Mouse (Mus musculus): ENCODE results near the gene Aamp. TPM values are rescaled to one million over a fixed set of nuclear protein-coding genes. Genes with fewer than 3 reads are reported as not detected.

The Aamp gene
- polyA plus RNA-seq, 1 experiment, result 123 TPM

GRCm38 (mm10) chr1:74321396-74321795 is 36.9 kb upstream of the Aamp start:
- Histone ChIP-seq H3K27me3 (ENCODE audit: control insufficient read depth, insufficient read depth, insufficient read length) (peaks cover 4% of the 10 kb centered on the region), H3K79me2 (ENCODE audit: control insufficient read depth, insufficient read depth) (no peaks in the 10 kb centered on the region), H3K36me3 (ENCODE audit: control insufficient read depth, insufficient read depth) (no peaks in the 10 kb centered on the region), H3ac (ENCODE audit: control insufficient read depth, insufficient read length, low read depth) (no peak overlapping the region), H3K79me3 (ENCODE audit: low read depth) (no peaks in the 10 kb centered on the region), H3K4me3 (ENCODE audit: insufficient read depth, poor library complexity, severe bottlenecking) (no peak overlapping the region)
- TF ChIP-seq MYOG (IDR thresholded peaks at IDR 0.05; ENCODE audit: control insufficient read depth, extremely low read depth, insufficient read length) (no peak), USF1 (IDR thresholded peaks at IDR 0.05; ENCODE audit: low read depth) (no peak), MYOD1 (IDR thresholded peaks at IDR 0.05; ENCODE audit: control insufficient read depth, insufficient read length, low read depth) (no peak)

- Histone ChIP-seq H3ac (ENCODE audit: control insufficient read depth, insufficient read length, low read depth) (no peak overlapping the region), H3K79me2 (ENCODE audit: control insufficient read depth, insufficient read depth) (no peaks in the 10 kb centered on the region), H3K4me3 (ENCODE audit: insufficient read depth, poor library complexity, severe bottlenecking) (no peak overlapping the region), H3K27me3 (ENCODE audit: control insufficient read depth, insufficient read depth, insufficient read length) (peaks cover 4% of the 10 kb centered on the region), H3K79me3 (ENCODE audit: low read depth) (no peaks in the 10 kb centered on the region), H3K36me3 (ENCODE audit: control insufficient read depth, insufficient read depth) (no peaks in the 10 kb centered on the region)
- TF ChIP-seq CEBPB (IDR thresholded peaks at IDR 0.05; ENCODE audit: low read depth), result no peak
- TF ChIP-seq FOSL1 (IDR thresholded peaks at IDR 0.05; ENCODE audit: insufficient read depth, low read length, poor library complexity, severe bottlenecking), result no peak
- TF ChIP-seq USF1 (IDR thresholded peaks at IDR 0.05; ENCODE audit: low read depth), result no peak
- no peak for TF ChIP-seq MYOG (IDR thresholded peaks at IDR 0.05; ENCODE audit: control insufficient read depth, extremely low read depth, insufficient read length)
- TF ChIP-seq MYOD1 (IDR thresholded peaks at IDR 0.05; ENCODE audit: control insufficient read depth, insufficient read length, low read depth), result no peak
- no peak for TF ChIP-seq CTCF (IDR thresholded peaks at IDR 0.05; ENCODE audit: control insufficient read depth, insufficient read depth, insufficient read length)
- TF ChIP-seq MAX (IDR thresholded peaks at IDR 0.05), result no peak
Measured at GRCm38 (mm10) chr1:74318711-74319110, 34.2 kb upstream of the Aamp start.

- Histone ChIP-seq H3K36me3 (ENCODE audit: control insufficient read depth, insufficient read depth) (no peaks in the 10 kb centered on the region), H3ac (ENCODE audit: control insufficient read depth, insufficient read length, low read depth) (no peak overlapping the region), H3K27me3 (ENCODE audit: control insufficient read depth, insufficient read depth, insufficient read length) (no peaks in the 10 kb centered on the region), H3K79me2 (ENCODE audit: control insufficient read depth, insufficient read depth) (no peaks in the 10 kb centered on the region), H3K79me3 (ENCODE audit: low read depth) (no peaks in the 10 kb centered on the region), H3K4me3 (ENCODE audit: insufficient read depth, poor library complexity, severe bottlenecking) (no peak overlapping the region)
- TF ChIP-seq USF1 (IDR thresholded peaks at IDR 0.05; ENCODE audit: low read depth) (no peak), MAX (IDR thresholded peaks at IDR 0.05) (no peak), CTCF (IDR thresholded peaks at IDR 0.05; ENCODE audit: control insufficient read depth, insufficient read depth, insufficient read length) (no peak), MYOD1 (IDR thresholded peaks at IDR 0.05; ENCODE audit: control insufficient read depth, insufficient read length, low read depth) (no peak), CEBPB (IDR thresholded peaks at IDR 0.05; ENCODE audit: low read depth) (no peak), FOSL1 (IDR thresholded peaks at IDR 0.05; ENCODE audit: insufficient read depth, low read length, poor library complexity, severe bottlenecking) (no peak), MYOG (IDR thresholded peaks at IDR 0.05; ENCODE audit: control insufficient read depth, extremely low read depth, insufficient read length) (no peak)
Measured at GRCm38 (mm10) chr1:74316114-74316827, 31.7 kb upstream of the Aamp start.

GRCm38 (mm10) chr1:74314796-74315195 is 30.3 kb upstream of the Aamp start:
- H3K79me2 ChIP-seq (ENCODE audit: control insufficient read depth, insufficient read depth), result no peaks in the 10 kb centered on the region
- no peak overlapping the region for H3K4me3 ChIP-seq (ENCODE audit: insufficient read depth, poor library complexity, severe bottlenecking)
- H3K27me3 ChIP-seq (ENCODE audit: control insufficient read depth, insufficient read depth, insufficient read length), result no peaks in the 10 kb centered on the region
- H3K79me3 ChIP-seq (ENCODE audit: low read depth), result no peaks in the 10 kb centered on the region
- TF ChIP-seq MYOG (IDR thresholded peaks at IDR 0.05; ENCODE audit: control insufficient read depth, extremely low read depth, insufficient read length) (no peak), CEBPB (IDR thresholded peaks at IDR 0.05; ENCODE audit: low read depth) (no peak)
- no peaks in the 10 kb centered on the region for H3K36me3 ChIP-seq (ENCODE audit: control insufficient read depth, insufficient read depth)
- no peak overlapping the region for H3ac ChIP-seq (ENCODE audit: control insufficient read depth, insufficient read length, low read depth)

GRCm38 (mm10) chr1:74313049-74313692 is 28.6 kb upstream of the Aamp start:
- Histone ChIP-seq H3K4me3 (ENCODE audit: insufficient read depth, poor library complexity, severe bottlenecking) (no peak overlapping the region), H3K79me3 (ENCODE audit: low read depth) (no peaks in the 10 kb centered on the region), H3K36me3 (ENCODE audit: control insufficient read depth, insufficient read depth) (no peaks in the 10 kb centered on the region), H3K27me3 (ENCODE audit: control insufficient read depth, insufficient read depth, insufficient read length) (no peaks in the 10 kb centered on the region), H3K79me2 (ENCODE audit: control insufficient read depth, insufficient read depth) (no peaks in the 10 kb centered on the region), H3ac (ENCODE audit: control insufficient read depth, insufficient read length, low read depth) (no peak overlapping the region)
- TF ChIP-seq MYOG (IDR thresholded peaks at IDR 0.05; ENCODE audit: control insufficient read depth, extremely low read depth, insufficient read length) (no peak), CEBPB (IDR thresholded peaks at IDR 0.05; ENCODE audit: low read depth) (no peak), CTCF (IDR thresholded peaks at IDR 0.05; ENCODE audit: control insufficient read depth, insufficient read depth, insufficient read length) (peak; percentile 37)

- TF ChIP-seq CEBPB (IDR thresholded peaks at IDR 0.05; ENCODE audit: low read depth), result no peak
- TF ChIP-seq MAX (IDR thresholded peaks at IDR 0.05), result no peak
- TF ChIP-seq USF1 (IDR thresholded peaks at IDR 0.05; ENCODE audit: low read depth), result no peak
- TF ChIP-seq CTCF (IDR thresholded peaks at IDR 0.05; ENCODE audit: control insufficient read depth, insufficient read depth, insufficient read length), result no peak
- TF ChIP-seq FOSL1 (IDR thresholded peaks at IDR 0.05; ENCODE audit: insufficient read depth, low read length, poor library complexity, severe bottlenecking), result no peak
- TF ChIP-seq MYOG (IDR thresholded peaks at IDR 0.05; ENCODE audit: control insufficient read depth, extremely low read depth, insufficient read length), result no peak
Measured at GRCm38 (mm10) chr1:74309767-74310166, 25.2 kb upstream of the Aamp start.

More at GRCm38 (mm10) chr1:74309767-74310166, 25.2 kb upstream of the Aamp start:
- no peak overlapping the region for H3K4me3 ChIP-seq (ENCODE audit: insufficient read depth, poor library complexity, severe bottlenecking)
- no peaks in the 10 kb centered on the region for H3K36me3 ChIP-seq (ENCODE audit: control insufficient read depth, insufficient read depth)
- no peaks in the 10 kb centered on the region for H3K79me3 ChIP-seq (ENCODE audit: low read depth)
- no peaks in the 10 kb centered on the region for H3K27me3 ChIP-seq (ENCODE audit: control insufficient read depth, insufficient read depth, insufficient read length)
- no peak overlapping the region for H3ac ChIP-seq (ENCODE audit: control insufficient read depth, insufficient read length, low read depth)
- no peaks in the 10 kb centered on the region for H3K79me2 ChIP-seq (ENCODE audit: control insufficient read depth, insufficient read depth)

Measured in C2C12 (cell line).